Mouse (Mus musculus) olfactory bulb, adult 2 months (tissue): ENCODE measurements around the gene Akap3.

Experiments
- CTCF ChIP-seq: fragments of 200-500 bp; IDR thresholded peaks from 2 replicates; pipeline ENCODE4 v1.5.1; 2012; ENCODE audit warnings: low read depth, mild to moderate bottlenecking, low read length, moderate library complexity; ENCODE audit not compliant: insufficient read depth
- POLR2A ChIP-seq: fragments of 200-500 bp; IDR thresholded peaks from 2 replicates; pipeline ENCODE4 v1.6.1; 2012; ENCODE audit warnings: mild to moderate bottlenecking, low read depth, low read length, moderate library complexity; ENCODE audit not compliant: insufficient read depth

DNA sequence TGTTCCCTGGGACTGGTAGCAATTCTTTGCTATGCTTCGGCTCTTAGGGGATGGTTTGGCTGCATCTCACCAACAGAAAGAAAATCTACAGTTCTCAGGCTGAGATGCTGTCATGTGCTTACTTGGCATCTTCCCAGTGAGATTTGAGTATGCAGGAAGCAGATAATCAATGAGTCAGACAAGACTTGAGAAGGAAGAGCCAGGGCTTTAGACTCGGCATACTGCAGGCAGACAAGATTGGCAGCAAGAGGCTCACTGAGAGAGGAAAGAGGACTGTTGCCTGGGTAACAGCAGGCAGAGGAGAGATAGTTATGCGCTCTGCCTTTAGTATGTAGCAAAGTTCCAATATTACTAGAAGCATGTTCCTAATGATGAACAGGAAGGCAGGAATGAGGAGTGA is 29.8 kb upstream of the Akap3 start:
- TF ChIP-seq CTCF (no peak), POLR2A (no peak)
